Mouse (Mus musculus) ovary, adult 2 months (tissue): Measurements from ENCODE around the gene Gm21977. TPM values are rescaled to one million over a fixed set of nuclear protein-coding genes. Genes with fewer than 3 reads are reported as not detected.

Source experiments
- polyA plus RNA-seq: library from polyadenylated mRNA; depleted of rRNA; stranded (reverse); fragments of >200 nt; gene quantifications from 2 replicates; pipeline ENCODE4 v1.2.3, GENCODE M21; 2012; rRNA removed

Gene Gm21977
- polyA plus RNA-seq = not detected in 2 replicates

DNA sequence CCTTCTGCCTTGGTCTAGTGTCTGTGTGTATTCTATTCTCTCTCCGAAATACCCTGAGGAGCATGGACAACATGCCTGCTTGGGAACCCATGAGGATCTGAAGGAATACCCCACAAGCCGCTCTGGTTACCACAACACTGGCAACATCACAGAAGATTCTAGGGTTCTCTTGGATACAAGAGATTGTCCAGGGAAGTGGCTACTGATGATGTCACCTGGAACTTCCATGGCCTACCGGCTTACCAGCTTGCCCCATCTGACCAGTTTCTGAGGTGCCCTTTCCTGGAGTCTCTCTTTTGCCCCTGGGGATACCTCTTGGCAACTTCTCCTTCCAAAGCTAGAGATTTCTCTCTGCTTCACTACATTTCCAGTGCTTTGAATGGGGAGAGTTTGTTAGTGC is at the start of gene Gm21977:
Gene Gm21977 (minus strand): TSS at position 101 of the 400 bp plus-strand sequence.

Other genes with a start within 250 kb of the Gm21977 start
- gene Gm3633, start 211.6 kb downstream of the Gm21977 start, polyA plus RNA-seq = not detected in 2 replicates
- not detected in 2 replicates for gene Gm10378, start 197.5 kb downstream of the Gm21977 start, polyA plus RNA-seq
- not detected in 2 replicates for gene Gm3015, start 84.7 kb downstream of the Gm21977 start, polyA plus RNA-seq
- not detected in 2 replicates for gene Gm10377, start 55.5 kb downstream of the Gm21977 start, polyA plus RNA-seq
- gene Gm8082, start 140.1 kb upstream of the Gm21977 start, polyA plus RNA-seq = not detected in 2 replicates
- gene Gm10376, start 162.2 kb upstream of the Gm21977 start, polyA plus RNA-seq = not detected in 2 replicates
- gene Gm8094, start 223.2 kb upstream of the Gm21977 start, polyA plus RNA-seq = not detected in 2 replicates
- gene Gm8104, start 247.1 kb upstream of the Gm21977 start, polyA plus RNA-seq = not detected in 2 replicates